Mouse (Mus musculus) ES-E14 (cell line): ENCODE measurements around the gene Ccdc42. TPM values are rescaled to one million over a fixed set of nuclear protein-coding genes. Genes with fewer than 3 reads are reported as not detected.

Experiments used
- DNase-seq: peaks from one replicate; pipeline ENCODE4 v3.0.0-alpha.2; 2013; ENCODE audit warnings: low read depth, low spot score
- H3K27ac ChIP-seq: 2 replicates; pipeline ENCODE4 v1.5.1; 2012; ENCODE audit warnings: low read depth, mild to moderate bottlenecking, low read length, moderate library complexity, mixed read lengths; ENCODE audit not compliant: poor library complexity, insufficient read depth, severe bottlenecking
- H3K36me3 ChIP-seq: 2 replicates; pipeline ENCODE4 v1.6.1; 2012; ENCODE audit warnings: mild to moderate bottlenecking, low read length, moderate library complexity, mixed read lengths; ENCODE audit not compliant: control insufficient read depth, poor library complexity, insufficient read depth, severe bottlenecking
- H3K4me1 ChIP-seq, 2 experiments: fragments of 150-350 bp in 1 of 2; sonication (generic) in 1 of 2; 2 replicates each; pipeline ENCODE4 v1.6.1; 2012; ENCODE audit warnings: low read length in 2 of 2, mild to moderate bottlenecking in 1 of 2, mixed read lengths in 1 of 2; ENCODE audit not compliant: control insufficient read depth in 2 of 2, insufficient read depth in 2 of 2, poor library complexity in 1 of 2
- H3K4me3 ChIP-seq, 2 experiments: fragments of 150-350 bp in 1 of 2; sonication (generic) in 1 of 2; 2 replicates each; pipeline ENCODE4 v1.5.1; 2012; ENCODE audit warnings: low read length in 2 of 2, low read depth in 1 of 2, mild to moderate bottlenecking in 1 of 2, mixed read lengths in 1 of 2; ENCODE audit not compliant: insufficient read depth in 1 of 2, poor library complexity in 1 of 2, severe bottlenecking in 1 of 2
- H3K9ac ChIP-seq: 2 replicates; pipeline ENCODE4 v1.6.1; 2012; ENCODE audit warnings: low read depth, mild to moderate bottlenecking, low read length, mixed read lengths; ENCODE audit not compliant: poor library complexity, insufficient read depth, severe bottlenecking
- H3K9me3 ChIP-seq: fragments of 150-350 bp; sonication (generic); 2 replicates; pipeline ENCODE4 v1.6.1; 2012; ENCODE audit warnings: low read depth, mild to moderate bottlenecking, low read length; ENCODE audit not compliant: control insufficient read depth, insufficient read depth
- CHD2 ChIP-seq: IDR thresholded peaks from 2 replicates; pipeline ENCODE4 v1.6.1; 2014; ENCODE audit warnings: mild to moderate bottlenecking, low read depth, low read length, inconsistent platforms
- HCFC1 ChIP-seq: IDR thresholded peaks from 2 replicates; pipeline ENCODE4 v1.6.1; 2012; ENCODE audit warnings: low read length, inconsistent platforms, borderline replicate concordance; ENCODE audit not compliant: insufficient read depth
- MAFK ChIP-seq: IDR thresholded peaks from 2 replicates; pipeline ENCODE4 v1.6.1; 2014; ENCODE audit warnings: mild to moderate bottlenecking, low read depth, low read length, inconsistent platforms; ENCODE audit not compliant: insufficient read depth
- ZC3H11A ChIP-seq: IDR thresholded peaks from 2 replicates; pipeline ENCODE4 v1.6.1; 2012; ENCODE audit warnings: low read depth, mild to moderate bottlenecking, inconsistent platforms, low read length, borderline replicate concordance
- ZNF384 ChIP-seq: IDR thresholded peaks from 2 replicates; pipeline ENCODE4 v1.6.1; 2012; ENCODE audit warnings: low read depth, low read length, inconsistent platforms
- in situ Hi-C, 2 experiments: fragments of 600-800 bp; cut with MboI; formaldehyde crosslinking; loops; one replicate each; pipeline ENCODE4 v1.15.1; 2025; ENCODE audit warnings: low sequenced_read_pairs in 2 of 2, inconsistent platforms in 1 of 2; ENCODE audit not compliant: unreplicated experiment in 2 of 2
- total RNA-seq: library from RNA; depleted of rRNA; stranded (reverse); fragments of 300-350 nt; gene quantifications from 2 replicates; pipeline ENCODE4 v1.2.3, GENCODE M21; 2012

Gene Ccdc42
- total RNA-seq, 1 experiment: not detected

- Histone ChIP-seq H3K4me3 (no peak overlapping the region), H3K9ac (no peak overlapping the region), H3K4me1 (no peaks in the 10 kb centered on the region; a peak in 1 of 4 replicates), H3K36me3 (no peaks in the 10 kb centered on the region), H3K9me3 (no peaks in the 10 kb centered on the region), H3K27ac (no peak overlapping the region)
- no peak for TF ChIP-seq ZC3H11A
- in situ Hi-C loops: no loop called here
- DNase-seq: no peak
Measured at GRCm38 (mm10) chr11:68591708-68592107, 4.9 kb downstream of the Ccdc42 start.

GRCm38 (mm10) chr11:68593247-68593646 is 6.4 kb downstream of the Ccdc42 start:
- H3K27ac ChIP-seq: no peak overlapping the region

GRCm38 (mm10) chr11:68597912-68598311 is 11.1 kb downstream of the Ccdc42 start:
- in situ Hi-C loops: no loop called here
- no peak for TF ChIP-seq MAFK
- no peak for TF ChIP-seq ZC3H11A
- no peak for TF ChIP-seq HCFC1
- TF ChIP-seq ZNF384: no peak
- no peak for TF ChIP-seq CHD2
- Histone ChIP-seq H3K4me3 (no peak overlapping the region), H3K27ac (no peak overlapping the region), H3K9ac (no peak overlapping the region), H3K9me3 (no peaks in the 10 kb centered on the region), H3K36me3 (no peaks in the 10 kb centered on the region), H3K4me1 (no peaks in the 10 kb centered on the region; a peak in 1 of 4 replicates)
- no peak for DNase-seq

More at GRCm38 (mm10) chr11:68593247-68593646, 6.4 kb downstream of the Ccdc42 start:
- Histone ChIP-seq H3K9me3 (no peaks in the 10 kb centered on the region), H3K4me3 (no peak overlapping the region), H3K36me3 (no peaks in the 10 kb centered on the region), H3K9ac (no peak overlapping the region), H3K4me1 (no peaks in the 10 kb centered on the region; a peak in 1 of 4 replicates)
- in situ Hi-C loops: no loop called here
- TF ChIP-seq ZC3H11A: no peak
- TF ChIP-seq ZNF384: no peak
- no peak for TF ChIP-seq MAFK
- TF ChIP-seq CHD2: no peak
- no peak for TF ChIP-seq HCFC1
- DNase-seq: no peak

- Histone ChIP-seq H3K9ac (no peak overlapping the region), H3K27ac (no peak overlapping the region), H3K36me3 (no peaks in the 10 kb centered on the region), H3K4me1 (no peaks in the 10 kb centered on the region), H3K4me3 (no peak overlapping the region), H3K9me3 (0 out of 2 replicates have a peak, but pooled peaks cover 1% of the 10 kb centered on the region)
- DNase-seq: no peak
- TF ChIP-seq MAFK: no peak
- TF ChIP-seq ZC3H11A: no peak
- no peak for TF ChIP-seq ZNF384
- TF ChIP-seq HCFC1: no peak
- no peak for TF ChIP-seq CHD2
- in situ Hi-C loops: no loop called here
Measured at GRCm38 (mm10) chr11:68600551-68601021, 13.8 kb downstream of the Ccdc42 start.

GRCm38 (mm10) chr11:68601486-68601991 is 14.7 kb downstream of the Ccdc42 start:
- in situ Hi-C loops: no loop called here
- Histone ChIP-seq H3K27ac (no peak overlapping the region), H3K9ac (no peak overlapping the region), H3K36me3 (no peaks in the 10 kb centered on the region), H3K4me1 (no peaks in the 10 kb centered on the region), H3K9me3 (0 out of 2 replicates have a peak, but pooled peaks cover 1% of the 10 kb centered on the region), H3K4me3 (no peak overlapping the region)
- no peak for DNase-seq
- TF ChIP-seq CHD2 (no peak), ZC3H11A (no peak), MAFK (no peak), HCFC1 (no peak), ZNF384 (no peak)
